Mouse (Mus musculus) hindbrain, embryonic 11.5 days (tissue): ENCODE measurements at regions not wholly inside any gene's neighbourhood (a gene's known extent, or its start where the extent isn't known, plus 50 kb on each side); places are given as distances from the start of the nearest gene placed in this dataset.
A peak's percentile ranks its signal among the peaks of the same experiment; 100 is the strongest.

Experiments used
- ATAC-seq: fragments of 200-750 bp; cut with Nextera tagmentation; 2 replicates; pipeline ENCODE4 v1.8.0; 2017; ENCODE audit warnings: mild to moderate bottlenecking, moderate TSS enrichment, moderate library complexity; ENCODE audit not compliant: low FRiP score
- DNase-seq: peaks from one replicate; pipeline ENCODE4 v3.0.0-alpha.2; 2015; ENCODE audit warnings: low spot score
- H3K27ac ChIP-seq: fragments of 300-500 bp; sonication (generic); 2 replicates; pipeline ENCODE4 v1.5.1; 2014; ENCODE audit warnings: mild to moderate bottlenecking, low read depth, low read length
- H3K27me3 ChIP-seq: fragments of 300-500 bp; sonication (generic); 2 replicates; pipeline ENCODE4 v1.6.1; 2014; ENCODE audit warnings: mild to moderate bottlenecking, low read length, moderate library complexity, mixed read lengths; ENCODE audit not compliant: control insufficient read depth, insufficient read depth
- H3K36me3 ChIP-seq: fragments of 300-500 bp; sonication (generic); 2 replicates; pipeline ENCODE4 v1.6.1; 2014; ENCODE audit warnings: mild to moderate bottlenecking, low read length, moderate library complexity, mixed read lengths; ENCODE audit not compliant: control insufficient read depth, insufficient read depth
- H3K4me1 ChIP-seq: fragments of 300-500 bp; sonication (generic); replicated peaks from 2 replicates; pipeline ENCODE4 v1.6.1; 2014; ENCODE audit warnings: low read length, mixed read lengths; ENCODE audit not compliant: control insufficient read depth, insufficient read depth
- H3K4me2 ChIP-seq: fragments of 300-500 bp; sonication (generic); replicated peaks from 2 replicates; pipeline ENCODE4 v1.6.1; 2014; ENCODE audit warnings: mild to moderate bottlenecking, low read depth, low read length
- H3K4me3 ChIP-seq: fragments of 300-500 bp; sonication (generic); 2 replicates; pipeline ENCODE4 v1.5.1; 2014; ENCODE audit warnings: low read depth, low read length
- H3K9ac ChIP-seq: fragments of 300-500 bp; sonication (generic); 2 replicates; pipeline ENCODE4 v1.6.1; 2014; ENCODE audit warnings: low read depth, low read length
- H3K9me3 ChIP-seq: fragments of 300-500 bp; sonication (generic); 2 replicates; pipeline ENCODE4 v1.6.1; 2016; ENCODE audit warnings: low read length; ENCODE audit not compliant: control insufficient read depth
- WGBS: fragments of 180-500 bp; shearing (Covaris S2); extraction: QIAGEN DNeasy Blood & Tissue Kit; methylation state at CpG from one replicate; pipeline ENCODE4 v1.1.7; 2014; 5-methylcytosine and 5-hydroxymethylcytosine counted together

- Histone ChIP-seq H3K36me3 (no peaks in the 10 kb centered on the region), H3K27ac (no peak overlapping the region), H3K9ac (no peak overlapping the region), H3K9me3 (no peaks in the 10 kb centered on the region), H3K4me1 (0 out of 2 replicates have a peak, but pooled peaks cover 2% of the 10 kb centered on the region), H3K4me2 (no peak overlapping the region), H3K4me3 (no peak overlapping the region), H3K27me3 (no peaks in the 10 kb centered on the region; the same call in 1 of the 2 replicates)
- ATAC-seq (no peak), DNase-seq (no peak)
- 29% methylated on average over 2 of the region's 2 CpGs for WGBS
Observed at GRCm38 (mm10) chr9:56559618-56560144, 141.3 kb downstream of the Hmg20a start.

- no peak overlapping the region for H3K4me2 ChIP-seq
- H3K27ac ChIP-seq, result no peak overlapping the region
- no peaks in the 10 kb centered on the region for H3K36me3 ChIP-seq
- no peaks in the 10 kb centered on the region; the same call in 1 of the 2 replicates for H3K27me3 ChIP-seq
- WGBS, result 62% methylated on average over 7 of the region's 7 CpGs
- H3K9me3 ChIP-seq, result no peaks in the 10 kb centered on the region
- ATAC-seq, result no peak
- 0 out of 2 replicates have a peak, but pooled peaks cover 2% of the 10 kb centered on the region for H3K4me1 ChIP-seq
- DNase-seq, result no peak
- H3K4me3 ChIP-seq, result no peak overlapping the region
- H3K9ac ChIP-seq, result no peak overlapping the region
Observed at GRCm38 (mm10) chr9:56562440-56562839, 144.0 kb downstream of the Hmg20a start.

- H3K4me1 ChIP-seq, result 0 out of 2 replicates have a peak, but pooled peaks cover 2% of the 10 kb centered on the region
- H3K4me3 ChIP-seq, result no peak overlapping the region
- ATAC-seq (no peak), DNase-seq (no peak)
- WGBS, result 21% methylated on average over 11 of the region's 11 CpGs
- H3K9ac ChIP-seq, result no peak overlapping the region
- H3K4me2 ChIP-seq, result no peak overlapping the region
- H3K36me3 ChIP-seq, result no peaks in the 10 kb centered on the region
- no peaks in the 10 kb centered on the region; the same call in 1 of the 2 replicates for H3K27me3 ChIP-seq
- no peaks in the 10 kb centered on the region for H3K9me3 ChIP-seq
- peak overlapping the region; percentile 24; the same call in 1 of the 2 replicates for H3K27ac ChIP-seq
Observed at GRCm38 (mm10) chr9:56564048-56564737, 145.8 kb downstream of the Hmg20a start.
